Mouse (Mus musculus) left cerebral cortex, adult 8-10 months (tissue): ENCODE measurements around the gene Cpsf4l. TPM values are rescaled to one million over a fixed set of nuclear protein-coding genes. Genes with fewer than 3 reads are reported as not detected.
A peak's percentile ranks its signal among the peaks of the same experiment; 100 is the strongest.
"Not testable (repeated sequence)": the region's sequence is repeated elsewhere in the genome, so short reads cannot be mapped to it uniquely, and the experiment has no call there.

Source experiments
- DNase-seq, 2 experiments: peaks; one replicate each; pipeline ENCODE4 v3.0.0; 2022; ENCODE audit warnings: low spot score in 2 of 2
- total RNA-seq, 4 experiments: library from RNA; stranded (reverse); gene quantifications; 2 replicates each; pipeline ENCODE4 v1.2.4; 2022

Cpsf4l gene
- total RNA-seq, 4 experiments from 2014 or later = 0.35 to 0.76 TPM; not detected in 2

- no peak for DNase-seq
Measured at GRCm38 (mm10) chr11:113666648-113667047, 43.2 kb downstream of the Cpsf4l start.

GRCm38 (mm10) chr11:113666205-113666604 is 43.6 kb downstream of the Cpsf4l start:
- no peak for DNase-seq

- no peak for DNase-seq
Measured at GRCm38 (mm10) chr11:113664279-113664678, 45.5 kb downstream of the Cpsf4l start.

- no peak for DNase-seq
Measured at GRCm38 (mm10) chr11:113661835-113662351, 47.9 kb downstream of the Cpsf4l start.

- no peak for DNase-seq
Measured at GRCm38 (mm10) chr11:113660940-113661339, 48.9 kb downstream of the Cpsf4l start.

- not testable (repeated sequence) for DNase-seq
Measured at GRCm38 (mm10) chr11:113660213-113660612, 49.6 kb downstream of the Cpsf4l start.

GRCm38 (mm10) chr11:113658763-113659162 is 51.1 kb downstream of the Cpsf4l start:
- DNase-seq = no peak

GRCm38 (mm10) chr11:113658319-113658718 is 51.5 kb downstream of the Cpsf4l start:
- no peak for DNase-seq

- DNase-seq = no peak
Measured at GRCm38 (mm10) chr11:113657221-113657620, 52.6 kb downstream of the Cpsf4l start.

GRCm38 (mm10) chr11:113656511-113656932 is 53.3 kb downstream of the Cpsf4l start:
- DNase-seq = no peak

GRCm38 (mm10) chr11:113654561-113655270 is 55.1 kb downstream of the Cpsf4l start:
- peak in 1 of 2 experiments; percentile 62 for DNase-seq

GRCm38 (mm10) chr11:113654105-113654504 is 55.7 kb downstream of the Cpsf4l start:
- DNase-seq = peak in 1 of 2 experiments; percentile 11

- no peak for DNase-seq
Measured at GRCm38 (mm10) chr11:113652516-113652915, 57.3 kb downstream of the Cpsf4l start.

GRCm38 (mm10) chr11:113651907-113652273 is 57.9 kb downstream of the Cpsf4l start:
- DNase-seq = no peak

- peak in 1 of 2 experiments; percentile 9 for DNase-seq
Measured at GRCm38 (mm10) chr11:113651206-113651906, 58.5 kb downstream of the Cpsf4l start.

GRCm38 (mm10) chr11:113649353-113650210 is 60.2 kb downstream of the Cpsf4l start, which contains the start of gene Slc39a11:
Slc39a11 (minus strand) TSS chr11:113650079.
- peak in 1 of 2 experiments; percentile 55 for DNase-seq

GRCm38 (mm10) chr11:113648690-113649352 is 61.0 kb downstream of the Cpsf4l start, which contains the start of gene Cog1:
Cog1 (plus strand) TSS chr11:113649169.
- no peak for DNase-seq
